ENCODE assay signal across 11 mouse cellular contexts in genomic region chr10:111071805-111072553, GRCm38 (mm10).
DNase-seq lines count a peak whose midpoint lies in the region; ATAC-seq and TF ChIP-seq lines count a peak whose summit lies in the region.
"Had no signal": no experiment of that assay in that cellular context is flagged by ENCODE, and none has a peak within 500 bp of the region (broad histone marks: within the 10 kb centered on the region; RNA-seq: fewer than 3 reads in every experiment).

No protein-coding gene starts in this region.

- no peaks in the 10 kb centered on the region for H3K27me3 ChIP-seq in embryonic facial prominence, embryonic 15.5 days
- no peaks in the 10 kb centered on the region for H3K27me3 ChIP-seq in kidney, adult 2 months (replicated peaks; ENCODE audit: control insufficient read depth, insufficient read depth, low read length)
- H3K27me3 ChIP-seq in midbrain, embryonic 14.5 days (ENCODE audit: control insufficient read depth, insufficient read depth, low read length) = no peaks in the 10 kb centered on the region
- H3K27me3 ChIP-seq: liver, embryonic 13.5 days had no signal

- intact Hi-C loops in left cerebral cortex, postnatal 4 days (cut with DNase I) = no loop called here

- no peaks in the 10 kb centered on the region for H3K9me3 ChIP-seq in embryonic facial prominence, embryonic 15.5 days (replicated peaks)
- no peaks in the 10 kb centered on the region for H3K9me3 ChIP-seq in midbrain, embryonic 14.5 days (ENCODE audit: control insufficient read depth, low read length)
- H3K9me3 ChIP-seq: liver, embryonic 13.5 days had no signal

- no peak overlapping the region for H3K4me3 ChIP-seq in embryonic facial prominence, embryonic 15.5 days (replicated peaks)
- H3K4me3 ChIP-seq in kidney, adult 2 months (ENCODE audit: insufficient read depth, low read depth, low read length) = no peak overlapping the region
- no peak overlapping the region for H3K4me3 ChIP-seq in midbrain, embryonic 14.5 days (replicated peaks; ENCODE audit: low read depth, low read length)
- H3K4me3 ChIP-seq: liver, embryonic 13.5 days had no signal

- TF ChIP-seq CTCF in kidney, adult 2 months (conservative IDR thresholded peaks at IDR 0.05; ENCODE audit: insufficient read depth, insufficient read length, low read depth, low read length) = no peak

- 17% methylated on average over 6 of the region's 11 CpGs for WGBS in embryonic facial prominence, embryonic 15.5 days
- 18% methylated on average over 8 of the region's 11 CpGs for whole genome bisulfite sequencing in kidney, adult 2 months
- WGBS in midbrain, embryonic 14.5 days = 9% methylated on average over 10 of the region's 11 CpGs

- H3K27ac ChIP-seq in embryonic facial prominence, embryonic 15.5 days (replicated peaks) = no peak overlapping the region
- no peak overlapping the region for H3K27ac ChIP-seq in kidney, adult 2 months (ENCODE audit: insufficient read depth, low read depth, low read length)
- no peak overlapping the region for H3K27ac ChIP-seq in midbrain, embryonic 14.5 days (replicated peaks; ENCODE audit: low read depth, low read length)
- H3K27ac ChIP-seq: liver, embryonic 13.5 days had no signal

- peak overlapping the region; percentile 6; the same call in 1 of the 2 replicates for H3K4me2 ChIP-seq in embryonic facial prominence, embryonic 15.5 days (replicated peaks)
- no peak overlapping the region for H3K4me2 ChIP-seq in midbrain, embryonic 14.5 days (ENCODE audit: low read length)
- H3K4me2 ChIP-seq: liver, embryonic 13.5 days had no signal

- TF ChIP-seq POLR2A in kidney, adult 2 months (IDR thresholded peaks at IDR 0.05; ENCODE audit: low read depth, low read length) = no peak

- peak; percentile 50 for DNase-seq in kidney, adult 11 months
- no peak for DNase-seq in kidney, adult 18-20 months
- peak; percentile 41 for DNase-seq in kidney, adult 2 months
- DNase-seq in midbrain, embryonic 14.5 days = peak; percentile 30
- DNase-seq in left cerebral cortex, postnatal 4 days = no peak
- DNase-seq in left cerebral cortex, adult 11 months (ENCODE audit: low spot score) = no peak
- no peak for DNase-seq in spleen, postnatal 4 days (ENCODE audit: low spot score in 2 of 2)
- DNase-seq: cerebellum, adult 9-10 months; gastrocnemius, postnatal 36 days; liver, embryonic 13.5 days had no signal

- H3K36me3 ChIP-seq in embryonic facial prominence, embryonic 15.5 days = no peaks in the 10 kb centered on the region
- no peaks in the 10 kb centered on the region for H3K36me3 ChIP-seq in kidney, adult 2 months (ENCODE audit: control insufficient read depth, insufficient read depth, low read length)
- H3K36me3 ChIP-seq in midbrain, embryonic 14.5 days (ENCODE audit: control insufficient read depth, insufficient read depth, low read length) = no peaks in the 10 kb centered on the region
- H3K36me3 ChIP-seq: liver, embryonic 13.5 days had no signal

- H3K4me1 ChIP-seq in embryonic facial prominence, embryonic 15.5 days = no peaks in the 10 kb centered on the region
- H3K4me1 ChIP-seq in kidney, adult 2 months (ENCODE audit: control insufficient read depth, insufficient read depth, low read length) = peaks cover 9% of the 10 kb centered on the region; the same call in 1 of the 2 replicates
- peaks cover 3% of the 10 kb centered on the region; the same call in 1 of the 2 replicates for H3K4me1 ChIP-seq in midbrain, embryonic 14.5 days (ENCODE audit: control insufficient read depth, insufficient read depth, low read length)

- ATAC-seq in embryonic facial prominence, embryonic 15.5 days (ENCODE audit: insufficient number of reproducible peaks, low FRiP score, low TSS enrichment, low read depth) = no peak
- 0 out of 2 replicates have a peak, but pooled peaks have one; percentile 55 for ATAC-seq in midbrain, embryonic 14.5 days (ENCODE audit: low FRiP score, low TSS enrichment)

- H3K9ac ChIP-seq in embryonic facial prominence, embryonic 15.5 days = no peak overlapping the region
- no peak overlapping the region for H3K9ac ChIP-seq in midbrain, embryonic 14.5 days (replicated peaks; ENCODE audit: low read length)
- H3K9ac ChIP-seq: liver, embryonic 13.5 days had no signal

Comparison
In these comparisons a context has a peak if more than half of its experiments do, and no peak if none do; other contexts are left out.
1. DNase-seq: peak in kidney, adult 11 months (single experiment), kidney, adult 2 months (single experiment) and midbrain, embryonic 14.5 days (single experiment); none in kidney, adult 18-20 months (single experiment), left cerebral cortex, postnatal 4 days (single experiment), left cerebral cortex, adult 11 months (single experiment) and spleen, postnatal 4 days (0 of 2).